Mouse (Mus musculus) lung, postnatal 0 days (tissue): ENCODE measurements around the gene Nrxn3. TPM values are rescaled to one million over a fixed set of nuclear protein-coding genes. Genes with fewer than 3 reads are reported as not detected.

Source experiments
- ATAC-seq: fragments of 200-750 bp; cut with Nextera tagmentation; 2 replicates; pipeline ENCODE4 v1.8.0; 2017; ENCODE audit warnings: moderate library complexity
- DNase-seq: peaks from one replicate; pipeline ENCODE4 v3.0.0-alpha.2; 2016; ENCODE audit warnings: low spot score
- H3K27ac ChIP-seq: fragments of 300-500 bp; sonication (generic); 2 replicates; pipeline ENCODE4 v1.5.1; 2014; ENCODE audit warnings: antibody characterized with exemption, mild to moderate bottlenecking, low read length, mixed read lengths
- H3K27me3 ChIP-seq: fragments of 300-500 bp; sonication (generic); replicated peaks from 2 replicates; pipeline ENCODE4 v1.6.1; 2014; ENCODE audit warnings: low read length, mixed read lengths; ENCODE audit not compliant: insufficient read depth
- H3K36me3 ChIP-seq: fragments of 300-500 bp; sonication (generic); 2 replicates; pipeline ENCODE4 v1.6.1; 2014; ENCODE audit warnings: low read length, mixed read lengths; ENCODE audit not compliant: insufficient read depth
- H3K4me1 ChIP-seq: fragments of 300-500 bp; sonication (generic); 2 replicates; pipeline ENCODE4 v1.6.1; 2014; ENCODE audit warnings: antibody characterized with exemption, low read depth, low read length, mixed read lengths; ENCODE audit not compliant: insufficient read depth
- H3K4me2 ChIP-seq: fragments of 300-500 bp; sonication (generic); replicated peaks from 2 replicates; pipeline ENCODE4 v1.6.1; 2014; ENCODE audit warnings: low read depth, mild to moderate bottlenecking, low read length, moderate library complexity, mixed read lengths
- H3K4me3 ChIP-seq: fragments of 300-500 bp; sonication (generic); 2 replicates; pipeline ENCODE4 v1.5.1; 2014; ENCODE audit warnings: low read depth, low read length
- H3K9ac ChIP-seq: fragments of 300-500 bp; sonication (generic); replicated peaks from 2 replicates; pipeline ENCODE4 v1.6.1; 2014; ENCODE audit warnings: low read depth, mild to moderate bottlenecking
- H3K9me3 ChIP-seq: fragments of 300-500 bp; sonication (generic); 2 replicates; pipeline ENCODE4 v1.6.1; 2016; ENCODE audit warnings: low read length, mixed read lengths
- CTCF ChIP-seq: IDR thresholded peaks from 2 replicates; pipeline ENCODE4 v1.5.1; 2016; ENCODE audit warnings: antibody characterized with exemption, mild to moderate bottlenecking
- EP300 ChIP-seq: IDR thresholded peaks from 2 replicates; pipeline ENCODE4 v1.6.1; 2016; ENCODE audit warnings: antibody characterized with exemption, mild to moderate bottlenecking, control low read depth
- WGBS: fragments of 180-500 bp; shearing (Covaris S2); extraction: QIAGEN DNeasy Blood & Tissue Kit; methylation state at CpG from one replicate; pipeline ENCODE4 v1.1.7; 2014; 5-methylcytosine and 5-hydroxymethylcytosine counted together
- polyA plus RNA-seq: library from polyadenylated mRNA; unstranded; fragments of >200 nt; fragmentation: Nextera tagmentation; extraction: Ambion mirVana; gene quantifications from 2 replicates; pipeline ENCODE4 v1.2.1, GENCODE M21; 2015

Nrxn3 gene
- polyA plus RNA-seq, 1 experiment from 2014 or later, result 2.1 TPM

DNA sequence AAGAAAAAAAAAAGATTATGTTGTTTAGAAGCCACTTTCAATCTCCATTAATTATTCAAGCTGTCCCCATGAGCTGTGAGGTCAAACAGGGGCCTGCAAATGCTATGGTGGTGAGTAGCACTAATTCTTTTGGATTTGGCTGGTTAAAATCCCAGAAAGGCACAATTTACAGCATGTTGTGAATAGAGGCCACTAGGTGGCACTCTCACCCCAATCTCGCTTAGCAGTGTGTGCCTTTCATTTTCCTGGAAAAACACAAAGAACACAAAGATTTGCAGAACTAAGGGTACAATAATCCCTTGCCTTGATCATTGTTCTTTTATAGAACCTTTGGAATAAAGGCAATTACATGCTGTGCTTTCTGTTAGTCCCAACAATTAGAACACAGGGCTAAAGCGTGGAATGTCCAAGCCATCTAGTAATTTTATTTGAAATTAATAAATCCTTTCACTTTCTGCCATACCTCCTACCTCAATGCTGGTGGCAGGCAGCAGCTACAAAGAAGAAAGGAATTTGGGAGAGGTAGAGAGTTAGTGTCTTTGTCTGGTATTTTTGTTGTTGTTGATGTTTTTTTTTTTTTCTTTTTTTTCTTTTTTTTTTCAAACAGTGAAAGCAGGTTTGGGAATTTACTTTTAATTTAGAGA, 782.6 kb downstream of the Nrxn3 start:
- no peak overlapping the region for H3K4me2 ChIP-seq
- no peak overlapping the region for H3K4me3 ChIP-seq
- no peaks in the 10 kb centered on the region for H3K36me3 ChIP-seq
- no peak overlapping the region for H3K27ac ChIP-seq
- no peaks in the 10 kb centered on the region for H3K27me3 ChIP-seq
- TF ChIP-seq EP300, result no peak
- peak; percentile 80 for TF ChIP-seq CTCF
- DNase-seq (peak; percentile 55), ATAC-seq (no peak)
- WGBS, result 43% methylated on average over 2 of the region's 2 CpGs
- H3K9ac ChIP-seq, result no peak overlapping the region
- H3K9me3 ChIP-seq, result no peaks in the 10 kb centered on the region
- no peaks in the 10 kb centered on the region for H3K4me1 ChIP-seq

DNA sequence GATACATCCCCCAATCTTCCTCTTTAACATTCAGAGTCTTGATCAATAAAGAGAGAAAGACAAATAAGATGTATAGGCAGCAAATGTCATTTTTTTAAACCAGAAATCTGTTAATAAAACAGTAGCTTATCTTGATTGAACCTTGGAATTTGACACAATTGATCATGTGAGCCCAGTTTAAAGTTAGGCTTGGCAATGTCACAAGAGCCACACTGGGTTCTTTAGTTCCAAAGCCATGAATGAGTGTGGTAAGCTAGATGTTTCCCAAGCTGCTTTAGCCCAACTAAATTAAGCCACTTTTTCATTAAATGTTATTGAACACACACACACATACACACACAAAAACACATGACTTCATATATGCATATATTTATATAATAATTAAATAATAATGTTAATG, 786.3 kb downstream of the Nrxn3 start:
- Histone ChIP-seq H3K4me3 (no peak overlapping the region), H3K36me3 (no peaks in the 10 kb centered on the region), H3K27me3 (no peaks in the 10 kb centered on the region), H3K4me2 (no peak overlapping the region), H3K9me3 (no peaks in the 10 kb centered on the region), H3K27ac (no peak overlapping the region), H3K9ac (no peak overlapping the region), H3K4me1 (no peaks in the 10 kb centered on the region)
- no peak for ATAC-seq
- TF ChIP-seq CTCF, result no peak
- no peak for TF ChIP-seq EP300
- no peak for DNase-seq

DNA sequence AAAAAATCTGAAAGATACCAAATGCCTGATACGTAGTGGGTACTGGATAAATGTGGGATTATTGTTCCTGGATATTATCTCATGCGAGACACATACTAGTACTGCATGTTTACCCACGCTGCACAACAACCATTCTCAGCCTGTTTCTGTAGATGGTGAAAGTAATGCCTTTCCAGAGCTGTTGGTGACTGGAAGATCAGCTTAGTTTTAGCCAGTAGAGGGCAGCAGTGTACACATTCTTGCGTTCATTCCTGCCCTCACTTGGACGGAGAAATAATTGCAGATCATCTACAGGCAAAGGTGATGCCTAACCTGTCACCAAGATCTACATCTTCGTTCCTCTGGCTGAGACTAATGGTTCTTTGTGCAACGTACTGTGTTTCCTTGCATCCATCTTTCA, 791.1 kb downstream of the Nrxn3 start:
- H3K9ac ChIP-seq, result no peak overlapping the region
- H3K4me3 ChIP-seq, result no peak overlapping the region
- no peak overlapping the region for H3K4me2 ChIP-seq
- no peaks in the 10 kb centered on the region for H3K4me1 ChIP-seq
- DNase-seq (peak; percentile 54), ATAC-seq (peak; percentile 14; the same call in 1 of the 2 replicates)
- H3K36me3 ChIP-seq, result no peaks in the 10 kb centered on the region
- no peaks in the 10 kb centered on the region for H3K27me3 ChIP-seq
- no peaks in the 10 kb centered on the region for H3K9me3 ChIP-seq
- 34% methylated on average over 7 of the region's 7 CpGs for WGBS
- TF ChIP-seq CTCF, result peak; percentile 90
- TF ChIP-seq EP300, result no peak
- no peak overlapping the region for H3K27ac ChIP-seq

DNA sequence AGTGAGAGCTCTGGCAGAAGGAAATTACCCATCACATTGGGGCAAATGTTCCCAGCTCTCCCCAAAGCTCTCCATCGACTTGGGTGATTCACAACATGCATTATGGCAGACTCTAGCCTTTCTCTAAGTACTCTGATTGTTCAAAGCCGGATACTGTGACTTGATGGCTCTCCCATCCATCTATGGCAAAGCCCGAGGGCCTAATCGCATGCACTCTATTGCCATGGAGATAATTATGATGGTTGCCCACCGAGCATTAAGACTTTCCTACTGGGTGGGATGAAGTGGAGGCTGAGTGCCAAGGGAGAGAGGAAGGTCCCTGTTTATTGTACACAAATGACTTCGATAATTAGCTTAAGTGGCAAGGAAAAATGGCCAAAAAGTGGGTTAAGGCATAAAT, 793.4 kb downstream of the Nrxn3 start:
- no peaks in the 10 kb centered on the region for H3K27me3 ChIP-seq
- no peaks in the 10 kb centered on the region for H3K4me1 ChIP-seq
- no peak overlapping the region for H3K27ac ChIP-seq
- no peak for TF ChIP-seq CTCF
- no peak for TF ChIP-seq EP300
- no peak overlapping the region for H3K4me2 ChIP-seq
- no peaks in the 10 kb centered on the region for H3K9me3 ChIP-seq
- no peak overlapping the region for H3K9ac ChIP-seq
- no peak overlapping the region for H3K4me3 ChIP-seq
- 80% methylated on average over 6 of the region's 6 CpGs for WGBS
- no peak for ATAC-seq
- DNase-seq, result no peak
- no peaks in the 10 kb centered on the region for H3K36me3 ChIP-seq

DNA sequence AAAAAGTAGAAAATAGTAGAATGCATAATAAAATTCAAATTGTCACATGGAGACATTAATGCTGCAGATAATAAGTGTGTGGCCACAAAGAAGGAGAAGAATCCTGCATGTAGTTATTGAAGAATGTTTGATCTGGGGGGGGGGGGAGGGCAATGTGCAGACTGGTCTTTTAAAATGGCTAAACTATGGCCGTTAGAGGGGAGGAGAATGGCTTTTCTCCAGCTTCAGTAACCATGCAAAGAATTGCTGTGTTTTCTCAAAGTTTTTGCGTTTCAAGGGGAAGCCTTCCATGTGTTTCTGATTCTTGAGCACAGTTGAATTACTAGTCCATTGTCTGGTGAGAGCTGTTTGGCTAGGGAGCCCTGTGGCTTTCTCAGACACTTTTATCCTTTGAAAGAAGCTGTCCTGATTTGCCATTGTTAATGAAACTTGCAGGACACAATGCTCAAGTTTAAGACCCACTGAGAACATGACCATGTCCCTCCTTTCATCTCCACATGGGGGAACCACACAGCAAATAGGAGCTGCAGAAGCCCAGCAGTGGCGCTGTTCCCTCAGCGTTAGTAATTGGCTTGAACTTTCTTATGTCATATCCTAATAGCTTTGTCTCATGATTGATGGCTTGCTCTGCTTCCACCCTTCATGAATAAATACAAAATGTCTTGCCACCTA, 808.1 kb downstream of the Nrxn3 start:
- Histone ChIP-seq H3K27me3 (no peaks in the 10 kb centered on the region), H3K4me1 (no peaks in the 10 kb centered on the region), H3K36me3 (no peaks in the 10 kb centered on the region), H3K4me2 (no peak overlapping the region), H3K9me3 (no peaks in the 10 kb centered on the region), H3K9ac (no peak overlapping the region), H3K27ac (no peak overlapping the region), H3K4me3 (no peak overlapping the region)
- ATAC-seq (no peak), DNase-seq (no peak)
- peak; percentile 56 for TF ChIP-seq CTCF
- no peak for TF ChIP-seq EP300
- WGBS, result 21% methylated on average over 4 of the region's 4 CpGs

DNA sequence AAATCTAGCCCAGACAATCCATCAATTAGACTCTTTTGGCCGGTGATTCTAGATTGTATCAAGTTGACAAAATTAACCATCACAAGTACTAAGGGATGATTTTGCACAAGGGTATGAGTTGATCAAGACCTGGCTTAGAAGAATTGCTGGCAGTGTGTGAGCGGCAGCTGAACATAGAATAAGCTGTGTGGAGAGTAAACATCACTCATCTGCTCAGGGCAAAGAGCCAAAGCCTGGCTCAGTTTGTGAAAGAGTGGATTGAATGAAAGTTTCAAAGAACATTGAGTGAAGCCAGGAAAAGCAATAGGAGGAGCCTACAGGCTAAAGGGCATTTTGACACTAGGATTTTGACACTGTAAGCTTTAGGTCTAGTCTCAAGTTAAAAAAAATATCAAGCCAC, 828.6 kb downstream of the Nrxn3 start:
- H3K4me2 ChIP-seq, result no peak overlapping the region
- TF ChIP-seq EP300, result no peak
- TF ChIP-seq CTCF, result no peak
- ATAC-seq, result no peak
- no peaks in the 10 kb centered on the region for H3K27me3 ChIP-seq
- H3K9me3 ChIP-seq, result no peaks in the 10 kb centered on the region
- 36% methylated on average over 2 of the region's 2 CpGs for WGBS
- no peaks in the 10 kb centered on the region for H3K4me1 ChIP-seq
- H3K4me3 ChIP-seq, result no peak overlapping the region
- no peaks in the 10 kb centered on the region for H3K36me3 ChIP-seq
- H3K9ac ChIP-seq, result no peak overlapping the region
- DNase-seq, result peak; percentile 17
- H3K27ac ChIP-seq, result no peak overlapping the region
